Mouse (Mus musculus): ENCODE measurements around the gene Dnmbp. TPM values are rescaled to one million over a fixed set of nuclear protein-coding genes. Genes with fewer than 3 reads are reported as not detected.

The Dnmbp gene
- polyA plus RNA-seq, 1 experiment from 2014 or later: 17.3 TPM

DNA sequence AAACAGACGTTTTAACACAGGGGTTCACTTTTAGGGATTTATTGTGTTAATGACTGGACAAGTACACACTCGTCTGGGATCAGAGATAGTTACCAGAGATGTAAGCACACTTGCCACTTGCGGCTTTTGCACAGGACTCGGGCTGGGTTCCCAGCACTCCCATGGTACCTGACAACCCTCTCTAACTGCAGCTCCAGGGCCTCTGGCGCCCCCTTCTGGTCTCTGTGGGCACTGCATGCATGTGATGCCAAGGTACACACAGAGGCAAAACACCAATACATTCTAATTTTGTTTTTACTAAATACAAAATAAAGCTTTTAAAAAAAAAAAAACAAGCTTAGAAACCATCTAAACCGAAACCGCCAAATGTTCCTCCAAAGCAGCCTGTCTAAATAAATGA lies 58.4 kb downstream of the Dnmbp start:
- ATAC-seq (replicated peaks; ENCODE audit: insufficient number of reproducible peaks, low FRiP score, low TSS enrichment, low read depth): no peak
- H3K9me3 ChIP-seq (replicated peaks; ENCODE audit: control insufficient read depth, low read length): no peaks in the 10 kb centered on the region
- no peaks in the 10 kb centered on the region for H3K36me3 ChIP-seq (replicated peaks; ENCODE audit: control insufficient read depth, insufficient read depth, low read depth, low read length)
- H3K9ac ChIP-seq (replicated peaks; ENCODE audit: low read length): no peak overlapping the region
- H3K4me3 ChIP-seq (ENCODE audit: low read depth, low read length): no peak overlapping the region
- H3K4me1 ChIP-seq (ENCODE audit: control insufficient read depth, insufficient read depth, low read length): no peaks in the 10 kb centered on the region
- DNase-seq (ENCODE audit: low spot score): no peak
- no peak overlapping the region for H3K4me2 ChIP-seq (ENCODE audit: low read depth, low read length)
- WGBS: 88% methylated on average over 7 of the region's 7 CpGs
- H3K27me3 ChIP-seq (ENCODE audit: control insufficient read depth, insufficient read depth, low read length): no peaks in the 10 kb centered on the region
- H3K27ac ChIP-seq (replicated peaks; ENCODE audit: low read depth, low read length): no peak overlapping the region

GRCm38 (mm10) chr19:43880420-43880819 lies 59.6 kb downstream of the Dnmbp start:
- no peak overlapping the region for H3K9ac ChIP-seq (replicated peaks; ENCODE audit: low read length)
- no peaks in the 10 kb centered on the region for H3K36me3 ChIP-seq (replicated peaks; ENCODE audit: control insufficient read depth, insufficient read depth, low read depth, low read length)
- H3K4me3 ChIP-seq (ENCODE audit: low read depth, low read length): no peak overlapping the region
- no peak overlapping the region for H3K4me2 ChIP-seq (ENCODE audit: low read depth, low read length)
- no peak overlapping the region for H3K27ac ChIP-seq (replicated peaks; ENCODE audit: low read depth, low read length)
- H3K27me3 ChIP-seq (ENCODE audit: control insufficient read depth, insufficient read depth, low read length): no peaks in the 10 kb centered on the region
- H3K4me1 ChIP-seq (ENCODE audit: control insufficient read depth, insufficient read depth, low read length): no peaks in the 10 kb centered on the region
- no peak for ATAC-seq (replicated peaks; ENCODE audit: insufficient number of reproducible peaks, low FRiP score, low TSS enrichment, low read depth)
- WGBS: 9% methylated on average over 3 of the region's 3 CpGs
- H3K9me3 ChIP-seq (replicated peaks; ENCODE audit: control insufficient read depth, low read length): no peaks in the 10 kb centered on the region
- no peak for DNase-seq (ENCODE audit: low spot score)

DNA sequence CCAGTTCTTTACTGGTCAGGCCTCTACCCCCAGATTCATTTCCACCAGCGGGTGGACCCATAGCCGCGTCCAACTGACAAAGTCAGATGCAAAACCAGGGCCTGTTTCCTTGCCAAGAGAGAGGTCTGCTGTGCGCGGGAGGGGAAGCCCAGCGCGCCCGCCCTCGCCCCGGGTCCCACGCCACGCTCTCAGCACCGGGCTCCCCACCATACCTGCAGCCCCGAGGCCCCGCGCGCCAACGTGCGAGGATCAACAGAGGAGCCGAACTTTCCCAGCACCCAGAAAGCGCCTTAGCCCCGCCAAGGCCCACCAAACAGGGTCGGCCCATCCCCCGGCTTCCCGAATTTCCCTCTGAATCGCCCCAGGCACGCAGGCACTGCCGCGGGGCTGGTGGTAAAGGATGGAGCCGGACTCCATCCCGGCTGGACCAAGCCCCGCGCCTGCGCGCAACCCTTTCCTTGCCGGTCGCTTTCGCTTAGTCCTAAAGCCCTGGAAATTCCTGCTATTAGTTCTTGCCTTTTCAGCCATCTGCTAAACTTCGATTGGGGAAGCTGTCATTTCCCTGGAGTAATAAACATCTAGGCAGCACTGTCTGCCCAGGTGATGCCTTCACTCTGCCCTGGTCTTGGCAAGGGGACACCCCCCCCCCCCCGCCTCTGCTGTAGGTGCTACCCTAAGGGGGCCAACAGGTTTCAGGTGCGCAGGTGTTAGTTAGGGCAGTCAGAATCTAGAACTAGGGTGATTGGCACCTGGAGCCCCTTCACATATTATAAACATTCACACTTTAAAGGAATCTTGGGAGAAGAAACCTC lies 60.4 kb downstream of the Dnmbp start:
- DNase-seq (ENCODE audit: low spot score) (peak; percentile 92), ATAC-seq (replicated peaks; ENCODE audit: insufficient number of reproducible peaks, low FRiP score, low TSS enrichment, low read depth) (peak; percentile 84)
- WGBS: 2% methylated on average over 41 of the region's 41 CpGs
- Histone ChIP-seq H3K9ac (replicated peaks; ENCODE audit: low read length) (peak overlapping the region; percentile 88), H3K27ac (replicated peaks; ENCODE audit: low read depth, low read length) (peak overlapping the region; percentile 89), H3K9me3 (replicated peaks; ENCODE audit: control insufficient read depth, low read length) (no peaks in the 10 kb centered on the region), H3K36me3 (replicated peaks; ENCODE audit: control insufficient read depth, insufficient read depth, low read depth, low read length) (no peaks in the 10 kb centered on the region), H3K27me3 (ENCODE audit: control insufficient read depth, insufficient read depth, low read length) (no peaks in the 10 kb centered on the region), H3K4me3 (ENCODE audit: low read depth, low read length) (peak overlapping the region; percentile 69), H3K4me2 (ENCODE audit: low read depth, low read length) (peak overlapping the region; percentile 70), H3K4me1 (ENCODE audit: control insufficient read depth, insufficient read depth, low read length) (no peaks in the 10 kb centered on the region)

- DNase-seq (ENCODE audit: low spot score) (peak; percentile 55), ATAC-seq (replicated peaks; ENCODE audit: insufficient number of reproducible peaks, low FRiP score, low TSS enrichment, low read depth) (no peak)
- Histone ChIP-seq H3K27ac (replicated peaks; ENCODE audit: low read depth, low read length) (peak overlapping the region; percentile 89; the same call in 1 of the 2 replicates), H3K9me3 (replicated peaks; ENCODE audit: control insufficient read depth, low read length) (no peaks in the 10 kb centered on the region), H3K9ac (replicated peaks; ENCODE audit: low read length) (peak overlapping the region; percentile 88), H3K36me3 (replicated peaks; ENCODE audit: control insufficient read depth, insufficient read depth, low read depth, low read length) (no peaks in the 10 kb centered on the region), H3K4me3 (ENCODE audit: low read depth, low read length) (peak overlapping the region; percentile 69), H3K4me1 (ENCODE audit: control insufficient read depth, insufficient read depth, low read length) (no peaks in the 10 kb centered on the region), H3K27me3 (ENCODE audit: control insufficient read depth, insufficient read depth, low read length) (no peaks in the 10 kb centered on the region), H3K4me2 (ENCODE audit: low read depth, low read length) (peak overlapping the region; percentile 70)
- WGBS: 5% methylated on average over 17 of the region's 17 CpGs
Measured at GRCm38 (mm10) chr19:43878111-43879092, 61.6 kb downstream of the Dnmbp start.

- no peaks in the 10 kb centered on the region; the same call in 1 of the 2 replicates for H3K36me3 ChIP-seq (replicated peaks; ENCODE audit: control insufficient read depth, insufficient read depth, low read depth, low read length)
- H3K27ac ChIP-seq (replicated peaks; ENCODE audit: low read depth, low read length): no peak overlapping the region
- H3K4me3 ChIP-seq (ENCODE audit: low read depth, low read length): no peak overlapping the region
- H3K27me3 ChIP-seq (ENCODE audit: control insufficient read depth, insufficient read depth, low read length): no peaks in the 10 kb centered on the region
- ATAC-seq (replicated peaks; ENCODE audit: insufficient number of reproducible peaks, low FRiP score, low TSS enrichment, low read depth) (no peak), DNase-seq (ENCODE audit: low spot score) (no peak)
- H3K4me1 ChIP-seq (ENCODE audit: control insufficient read depth, insufficient read depth, low read length): no peaks in the 10 kb centered on the region
- no peak overlapping the region for H3K9ac ChIP-seq (replicated peaks; ENCODE audit: low read length)
- no peak overlapping the region for H3K4me2 ChIP-seq (ENCODE audit: low read depth, low read length)
- no peaks in the 10 kb centered on the region for H3K9me3 ChIP-seq (replicated peaks; ENCODE audit: control insufficient read depth, low read length)
- WGBS: 91% methylated on average over 8 of the region's 8 CpGs
Measured at GRCm38 (mm10) chr19:43877364-43877763, 62.6 kb downstream of the Dnmbp start.

- no peaks in the 10 kb centered on the region for H3K4me1 ChIP-seq (ENCODE audit: control insufficient read depth, insufficient read depth, low read length)
- H3K4me3 ChIP-seq (ENCODE audit: low read depth, low read length): no peak overlapping the region
Measured at GRCm38 (mm10) chr19:43875996-43876395, 64.0 kb downstream of the Dnmbp start.

DNA sequence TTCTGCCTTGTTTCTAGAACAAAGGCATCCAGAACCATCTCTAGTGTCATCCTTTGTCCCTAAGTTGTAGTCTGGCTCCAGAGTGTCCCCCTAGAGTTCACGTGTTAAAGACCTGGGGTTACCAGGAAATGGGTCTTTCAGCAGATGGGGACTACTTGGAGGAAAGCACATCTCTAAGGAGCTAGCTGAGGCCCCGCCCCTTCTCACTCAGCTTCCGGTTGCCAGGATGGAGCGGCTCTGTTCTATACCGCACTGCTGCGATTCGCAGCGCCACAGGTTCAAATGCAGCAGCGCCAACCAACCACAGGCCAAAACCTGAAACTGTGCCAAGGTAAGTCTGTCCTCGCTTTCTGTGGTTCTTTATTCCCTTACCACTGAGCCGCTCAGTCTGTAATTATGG lies 65.6 kb downstream of the Dnmbp start:
- Histone ChIP-seq H3K4me3 (ENCODE audit: low read depth, low read length) (no peak overlapping the region), H3K9me3 (replicated peaks; ENCODE audit: control insufficient read depth, low read length) (no peaks in the 10 kb centered on the region), H3K27me3 (ENCODE audit: control insufficient read depth, insufficient read depth, low read length) (no peaks in the 10 kb centered on the region), H3K36me3 (replicated peaks; ENCODE audit: control insufficient read depth, insufficient read depth, low read depth, low read length) (peaks cover 6% of the 10 kb centered on the region), H3K4me1 (ENCODE audit: control insufficient read depth, insufficient read depth, low read length) (no peaks in the 10 kb centered on the region), H3K4me2 (ENCODE audit: low read depth, low read length) (no peak overlapping the region), H3K27ac (replicated peaks; ENCODE audit: low read depth, low read length) (no peak overlapping the region), H3K9ac (replicated peaks; ENCODE audit: low read length) (no peak overlapping the region)
- 95% methylated on average over 11 of the region's 11 CpGs for whole genome bisulfite sequencing
- ATAC-seq (replicated peaks; ENCODE audit: insufficient number of reproducible peaks, low FRiP score, low TSS enrichment, low read depth): no peak; the same call in 1 of the 2 replicates
- DNase-seq (ENCODE audit: low spot score): no peak

More at GRCm38 (mm10) chr19:43875996-43876395, 64.0 kb downstream of the Dnmbp start:
- no peak for ATAC-seq (replicated peaks; ENCODE audit: insufficient number of reproducible peaks, low FRiP score, low TSS enrichment, low read depth)
- 33% methylated on average over 2 of the region's 2 CpGs for WGBS
- H3K36me3 ChIP-seq (replicated peaks; ENCODE audit: control insufficient read depth, insufficient read depth, low read depth, low read length): peaks cover 3% of the 10 kb centered on the region; the same call in 1 of the 2 replicates
- no peaks in the 10 kb centered on the region for H3K27me3 ChIP-seq (ENCODE audit: control insufficient read depth, insufficient read depth, low read length)
- DNase-seq (ENCODE audit: low spot score): peak; percentile 49
- no peak overlapping the region for H3K4me2 ChIP-seq (ENCODE audit: low read depth, low read length)
- no peak overlapping the region for H3K9ac ChIP-seq (replicated peaks; ENCODE audit: low read length)
- no peak overlapping the region for H3K27ac ChIP-seq (replicated peaks; ENCODE audit: low read depth, low read length)
- no peaks in the 10 kb centered on the region for H3K9me3 ChIP-seq (replicated peaks; ENCODE audit: control insufficient read depth, low read length)

Data from embryonic facial prominence, embryonic 11.5 days (tissue).